Mouse (Mus musculus) c-Kit-positive CD71-positive TER-119-negative erythroid progenitor cells, embryonic 14.5 days (primary cell): ENCODE measurements around the gene Hist1h1d.
"Not testable (repeated sequence)": the region's sequence is repeated elsewhere in the genome, so short reads cannot be mapped to it uniquely, and the experiment has no call there.

ENCODE experiments used
- DNase-seq: peaks from one replicate; pipeline ENCODE4 v3.0.0-alpha.2; 2013; ENCODE audit warnings: low read depth

Hist1h1d gene

DNA sequence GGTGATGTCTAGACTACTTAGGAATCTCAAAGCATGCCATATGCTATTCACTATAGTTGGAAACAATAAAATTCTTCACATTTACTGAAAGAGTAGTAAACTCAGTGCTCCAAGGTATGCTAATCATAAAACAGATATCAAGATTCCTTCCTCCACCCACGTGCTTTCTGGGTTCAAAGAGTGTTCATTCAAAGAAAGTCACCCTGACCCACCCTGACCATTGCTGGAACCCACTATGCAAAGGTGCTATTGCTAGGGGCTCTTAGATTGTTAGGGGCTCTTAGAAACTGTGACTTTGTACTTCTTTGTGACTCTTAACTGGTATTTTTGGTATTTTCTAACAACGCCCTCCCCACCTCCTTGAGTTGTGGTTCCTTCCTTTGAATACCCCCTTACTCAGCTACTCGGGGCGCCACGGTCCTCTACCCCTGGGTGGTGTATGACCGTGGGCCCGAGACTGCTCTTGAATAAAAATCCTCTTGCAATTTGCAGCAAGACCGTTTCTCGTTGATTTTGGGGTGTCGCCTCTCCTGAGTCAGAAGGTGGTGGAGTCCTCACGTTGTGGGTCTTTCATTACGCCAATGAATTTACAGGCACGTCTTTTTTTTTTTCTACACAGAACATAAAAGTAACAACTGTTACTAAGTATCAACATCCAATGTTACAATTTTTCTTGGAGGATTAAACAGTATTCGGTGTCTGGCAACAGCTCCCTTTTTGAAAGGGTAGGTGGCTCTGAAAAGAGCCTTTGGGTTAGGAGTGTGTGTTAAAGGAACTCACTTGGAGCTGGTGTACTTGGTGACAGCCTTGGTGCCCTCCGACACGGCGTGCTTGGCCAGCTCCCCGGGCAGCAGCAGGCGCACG, 20.2 kb downstream of the Hist1h1d start:
- not testable (repeated sequence) for DNase-seq

DNA sequence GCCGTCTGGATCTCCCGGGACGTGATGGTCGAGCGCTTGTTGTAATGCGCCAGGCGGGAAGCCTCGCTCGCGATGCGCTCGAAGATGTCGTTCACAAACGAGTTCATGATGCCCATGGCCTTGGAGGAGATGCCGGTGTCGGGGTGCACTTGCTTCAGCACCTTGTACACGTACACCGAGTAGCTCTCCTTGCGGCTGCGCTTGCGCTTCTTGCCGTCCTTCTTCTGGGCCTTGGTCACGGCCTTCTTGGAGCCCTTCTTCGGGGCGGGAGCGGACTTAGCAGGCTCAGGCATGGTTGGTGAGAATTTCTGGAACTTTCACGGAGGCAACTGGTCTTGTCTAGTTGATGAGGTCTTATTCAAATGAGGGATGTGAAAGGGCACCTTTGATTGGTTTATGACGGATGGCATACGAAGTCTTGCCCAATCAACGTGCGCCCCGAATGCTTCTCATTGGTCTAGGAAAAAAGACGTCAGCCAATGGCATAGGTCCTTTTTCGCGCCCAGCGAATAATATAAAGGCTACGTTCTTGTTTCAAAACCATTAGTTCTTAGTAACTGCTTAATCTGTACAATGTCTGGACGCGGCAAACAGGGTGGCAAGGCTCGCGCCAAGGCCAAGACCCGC, 20.9 kb downstream of the Hist1h1d start, which contains the start of the genes Hist1h2bf and Hist1h2ad:
Hist1h2bf (minus strand) TSS at position 299 of the 627 bp plus-strand sequence.
Hist1h2ad (plus strand) TSS at position 484 of the 627 bp plus-strand sequence.
- DNase-seq, result peak; percentile 96

GRCm38 (mm10) chr13:23574546-23575170, 21.6 kb downstream of the Hist1h1d start:
- DNase-seq, result not testable (repeated sequence)

- DNase-seq, result no peak
Observed at GRCm38 (mm10) chr13:23575271-23575851, 22.3 kb downstream of the Hist1h1d start, which contains the start of gene Hist1h3d. TSS of gene Hist1h3d (plus strand) at chr13:23575763.

DNA sequence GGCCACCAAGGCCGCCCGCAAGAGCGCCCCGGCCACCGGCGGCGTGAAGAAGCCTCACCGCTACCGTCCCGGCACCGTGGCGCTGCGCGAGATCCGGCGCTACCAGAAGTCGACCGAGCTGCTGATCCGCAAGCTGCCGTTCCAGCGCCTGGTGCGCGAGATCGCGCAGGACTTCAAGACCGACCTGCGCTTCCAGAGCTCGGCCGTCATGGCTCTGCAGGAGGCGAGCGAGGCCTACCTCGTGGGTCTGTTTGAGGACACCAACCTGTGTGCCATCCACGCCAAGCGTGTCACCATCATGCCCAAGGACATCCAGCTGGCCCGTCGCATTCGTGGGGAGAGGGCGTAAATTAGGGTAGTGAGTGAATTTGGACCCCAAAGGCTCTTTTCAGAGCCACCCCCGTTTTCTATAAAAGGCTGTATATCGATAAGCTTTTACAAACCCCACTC, 22.8 kb downstream of the Hist1h1d start:
- DNase-seq, result not testable (repeated sequence)

DNA sequence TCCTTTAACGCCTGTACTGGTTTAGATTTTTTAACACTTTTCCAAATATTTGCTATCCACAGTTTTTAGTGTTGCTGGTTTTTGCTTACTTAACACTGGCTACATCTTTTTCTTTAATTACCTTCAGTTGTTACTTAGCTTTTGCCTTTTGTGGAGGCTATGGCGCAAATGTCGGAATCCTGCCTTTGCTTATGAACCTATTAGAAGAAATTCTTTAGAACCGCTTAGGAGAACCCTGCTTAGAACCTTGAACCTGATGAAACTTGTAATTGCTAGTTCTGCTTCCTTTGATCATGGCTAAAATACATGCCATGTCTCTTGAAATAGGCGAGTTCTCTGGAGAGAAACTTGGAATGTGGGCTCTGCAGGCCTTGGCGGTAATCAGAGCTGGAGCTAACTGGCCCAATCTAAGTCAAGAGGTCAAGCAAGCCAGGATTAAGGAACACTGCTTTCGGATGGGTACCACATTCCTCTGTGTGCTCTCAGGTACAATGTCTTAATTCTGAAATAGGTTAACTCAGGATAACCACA, 23.4 kb downstream of the Hist1h1d start:
- no peak for DNase-seq

- DNase-seq, result no peak
Observed at GRCm38 (mm10) chr13:23576906-23577639, 24.0 kb downstream of the Hist1h1d start.

GRCm38 (mm10) chr13:23577835-23578234, 24.8 kb downstream of the Hist1h1d start:
- no peak for DNase-seq

GRCm38 (mm10) chr13:23581408-23582218, 28.6 kb downstream of the Hist1h1d start, which contains the start of gene Hist1h4d:
TSS of gene Hist1h4d (plus strand) at chr13:23581598.
- peak; percentile 94 for DNase-seq

GRCm38 (mm10) chr13:23582219-23583056, 29.4 kb downstream of the Hist1h1d start:
- DNase-seq, result no peak

GRCm38 (mm10) chr13:23583387-23584068, 30.5 kb downstream of the Hist1h1d start:
- no peak for DNase-seq

- DNase-seq, result no peak
Observed at GRCm38 (mm10) chr13:23584331-23584730, 31.3 kb downstream of the Hist1h1d start.

DNA sequence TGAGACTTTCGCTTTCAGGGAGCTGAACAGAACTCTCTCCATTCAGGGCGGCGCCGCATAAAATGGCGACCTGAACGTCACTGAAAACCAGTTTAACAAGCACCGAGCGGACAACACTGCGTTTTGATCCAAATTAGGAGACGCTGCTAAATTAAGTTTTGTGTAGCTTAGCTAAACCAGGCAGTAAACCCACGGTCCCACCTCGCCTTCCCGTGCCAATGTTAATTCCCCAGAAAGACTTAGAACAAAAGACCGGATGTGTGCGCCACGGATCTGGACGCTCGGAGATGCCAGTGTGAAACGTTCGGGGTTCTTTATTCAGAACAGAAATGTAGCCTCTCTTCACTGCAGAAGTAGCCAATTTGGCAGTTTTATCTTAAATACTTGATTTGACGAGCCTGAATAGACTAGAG, 32.0 kb downstream of the Hist1h1d start:
- no peak for DNase-seq

DNA sequence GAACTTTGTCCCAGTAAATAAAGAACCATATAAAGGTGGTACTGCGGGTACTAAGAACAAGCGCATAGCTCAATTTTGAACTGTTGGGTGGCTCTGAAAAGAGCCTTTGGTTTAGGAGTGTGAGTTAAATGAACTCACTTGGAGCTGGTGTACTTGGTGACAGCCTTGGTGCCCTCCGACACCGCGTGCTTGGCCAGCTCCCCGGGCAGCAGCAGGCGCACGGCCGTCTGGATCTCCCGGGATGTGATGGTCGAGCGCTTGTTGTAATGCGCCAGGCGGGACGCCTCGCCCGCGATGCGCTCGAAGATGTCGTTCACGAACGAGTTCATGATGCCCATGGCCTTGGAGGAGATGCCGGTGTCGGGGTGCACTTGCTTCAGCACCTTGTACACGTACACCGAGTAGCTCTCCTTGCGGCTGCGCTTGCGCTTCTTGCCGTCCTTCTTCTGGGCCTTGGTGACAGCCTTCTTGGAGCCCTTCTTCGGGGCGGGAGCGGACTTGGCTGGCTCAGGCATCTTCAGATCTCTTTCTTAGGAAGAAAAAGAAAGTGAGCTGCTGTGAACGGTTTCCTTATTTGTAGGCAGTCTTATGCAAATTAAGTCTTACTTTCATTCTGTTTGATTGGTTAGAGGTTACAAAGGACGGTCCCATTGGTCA, 32.5 kb downstream of the Hist1h1d start:
- not testable (repeated sequence) for DNase-seq

GRCm38 (mm10) chr13:23586099-23586939, 33.3 kb downstream of the Hist1h1d start:
- DNase-seq, result no peak

GRCm38 (mm10) chr13:23586940-23587225, 33.8 kb downstream of the Hist1h1d start:
- no peak for DNase-seq

GRCm38 (mm10) chr13:23591206-23591605, 38.1 kb downstream of the Hist1h1d start:
- no peak for DNase-seq
